Mouse (Mus musculus) kidney, adult 2 months (tissue): ENCODE results near the gene Stard13.

Experiments used
- CTCF ChIP-seq: fragments of 200-500 bp; conservative IDR thresholded peaks from 2 replicates; pipeline ENCODE4 v1.5.1; 2011; ENCODE audit warnings: low read depth, mild to moderate bottlenecking, control low read depth, low read length, moderate library complexity, mixed read lengths; ENCODE audit not compliant: insufficient read depth, insufficient read length
- POLR2A ChIP-seq: fragments of 200-500 bp; IDR thresholded peaks from one replicate; pipeline ENCODE4 v1.6.1; 2011; ENCODE audit warnings: low read depth, low read length, control low read depth

GRCm38 (mm10) chr5:151117846-151118245 lies 115.8 kb downstream of the Stard13 start:
- TF ChIP-seq CTCF (no peak), POLR2A (no peak)
